Mouse (Mus musculus) lung, postnatal 10 days (tissue): ENCODE results near the gene Crk.

Source experiments
- DNase-seq: peaks from one replicate; pipeline ENCODE4 v3.0.0; 2021

The Crk gene

GRCm38 (mm10) chr11:75678747-75679438, at the start of gene Crk:
TSS of gene Crk (plus strand) at chr11:75679259.
- peak; percentile 99 for DNase-seq

GRCm38 (mm10) chr11:75630098-75630497, 49.0 kb upstream of the Crk start:
- DNase-seq: no peak

GRCm38 (mm10) chr11:75630645-75631229, 48.3 kb upstream of the Crk start, which contains the start of gene Inpp5k:
TSS of gene Inpp5k (plus strand) at chr11:75630988.
- peak; percentile 98 for DNase-seq

GRCm38 (mm10) chr11:75631561-75632225, 47.4 kb upstream of the Crk start:
- DNase-seq: peak; percentile 66

GRCm38 (mm10) chr11:75632921-75633320, 46.1 kb upstream of the Crk start:
- no peak for DNase-seq

- peak; percentile 50 for DNase-seq
Observed at GRCm38 (mm10) chr11:75634801-75635200, 44.3 kb upstream of the Crk start.

- DNase-seq: no peak
Observed at GRCm38 (mm10) chr11:75635315-75635714, 43.7 kb upstream of the Crk start.

GRCm38 (mm10) chr11:75643323-75643722, 35.7 kb upstream of the Crk start:
- DNase-seq: no peak

GRCm38 (mm10) chr11:75644684-75645083, 34.4 kb upstream of the Crk start:
- no peak for DNase-seq

- DNase-seq: peak; percentile 35
Observed at GRCm38 (mm10) chr11:75647681-75648211, 31.3 kb upstream of the Crk start.

- peak; percentile 76 for DNase-seq
Observed at GRCm38 (mm10) chr11:75649155-75649561, 29.9 kb upstream of the Crk start.

GRCm38 (mm10) chr11:75650311-75650710, 28.7 kb upstream of the Crk start, which contains the start of gene Myo1c:
TSS of gene Myo1c (plus strand) at chr11:75650504.
- DNase-seq: no peak

GRCm38 (mm10) chr11:75650958-75651425, 28.1 kb upstream of the Crk start:
- no peak for DNase-seq

- DNase-seq: peak; percentile 92
Observed at GRCm38 (mm10) chr11:75651426-75652221, 27.4 kb upstream of the Crk start.

GRCm38 (mm10) chr11:75652222-75652941, 26.7 kb upstream of the Crk start:
- DNase-seq: no peak

GRCm38 (mm10) chr11:75652942-75653684, 25.9 kb upstream of the Crk start:
- DNase-seq: peak; percentile 64

GRCm38 (mm10) chr11:75653781-75654470, 25.1 kb upstream of the Crk start:
- peak; percentile 93 for DNase-seq

GRCm38 (mm10) chr11:75654471-75655390, 24.3 kb upstream of the Crk start:
- peak; percentile 63 for DNase-seq
